Mouse (Mus musculus) liver, postnatal 0 days (tissue): ENCODE results near the gene Crxos.

Source experiments
- CTCF ChIP-seq: sonication (generic); IDR thresholded peaks from 2 replicates; pipeline ENCODE4 v1.5.1; 2016; ENCODE audit warnings: antibody characterized with exemption, low read depth
- EP300 ChIP-seq: IDR thresholded peaks from 2 replicates; pipeline ENCODE4 v1.6.1; 2016; ENCODE audit warnings: antibody characterized with exemption, low read depth, mild to moderate bottlenecking

GRCm38 (mm10) chr7:15921796-15922195, 39.4 kb downstream of the Crxos start:
- TF ChIP-seq EP300 (no peak), CTCF (no peak)
